In the genomic region with DNA sequence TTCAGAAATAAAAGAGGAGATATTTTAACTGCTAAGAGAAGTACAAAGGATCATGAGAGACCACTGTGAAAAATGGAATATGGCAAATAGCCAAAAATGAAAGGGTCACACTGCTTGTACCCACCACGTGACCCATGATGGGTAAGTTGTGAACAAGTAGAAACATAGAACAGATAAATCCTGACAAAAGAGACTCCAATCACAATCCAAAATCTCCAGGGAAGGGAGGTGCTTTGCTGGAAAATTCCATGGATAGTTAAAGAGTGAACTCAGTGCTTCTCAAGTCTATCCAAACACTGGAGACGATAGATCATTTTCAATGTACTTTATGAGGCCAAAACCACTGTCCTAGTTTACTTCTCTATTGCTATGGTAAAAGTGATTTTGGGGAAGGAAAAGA, we compare ENCODE assay signal across 28 mouse cellular contexts. TPM values are rescaled to one million over a fixed set of nuclear protein-coding genes. Genes with fewer than 3 reads are reported as not detected.
A peak's percentile ranks its signal among the peaks of the same experiment; 100 is the strongest.
DNase-seq lines count a peak whose midpoint lies in the region; ATAC-seq lines count a peak whose summit lies in the region.
"Had no signal": no experiment of that assay in that cellular context is flagged by ENCODE, and none has a peak within 500 bp of the region (broad histone marks: within the 10 kb centered on the region; RNA-seq: fewer than 3 reads in every experiment).

No protein-coding gene starts in this region.

- no peak overlapping the region for H3K27ac ChIP-seq in intestine, embryonic 16.5 days (ENCODE audit: low read length)
- H3K27ac ChIP-seq: embryonic facial prominence, embryonic 12.5 days; forebrain, embryonic 12.5 days; heart, adult 2 months; heart, embryonic 15.5 days; hindbrain, embryonic 10.5 days; hindbrain, embryonic 15.5 days had no signal

- H3K36me3 ChIP-seq in intestine, embryonic 16.5 days (ENCODE audit: control insufficient read depth, insufficient read depth, low read length), result no peaks in the 10 kb centered on the region
- H3K36me3 ChIP-seq: embryonic facial prominence, embryonic 12.5 days; forebrain, embryonic 12.5 days; heart, embryonic 15.5 days; hindbrain, embryonic 10.5 days; hindbrain, embryonic 15.5 days had no signal

- DNase-seq in adrenal gland, adult 2 months, result peak; percentile 18
- DNase-seq in adrenal gland, adult 8-10 months, result no peak
- DNase-seq in 3134 (ENCODE audit: extremely low read depth, insufficient read length, low spot score), result peak; percentile 64
- DNase-seq in NIH3T3 (ENCODE audit: low read depth), result peak; percentile 74
- DNase-seq in skeletal muscle tissue, adult 2 months (ENCODE audit: low read depth, low spot score), result peak; percentile 30
- no peak for DNase-seq in layer of hippocampus, postnatal 25 days (ENCODE audit: extremely low spot score in 1 of 2, low spot score in 1 of 2)
- DNase-seq: adrenal gland, postnatal 10 days; cerebellum, adult 11 months; cerebellum, adult 8-10 months; cerebellum, postnatal 25 days; gastrocnemius, postnatal 10 days; heart, adult 2 months had no signal

- no peak for ATAC-seq in intestine, embryonic 16.5 days
- ATAC-seq: forebrain, embryonic 16.5 days; intestine, postnatal 0 days had no signal

- 65% methylated on average over 2 of the region's 2 CpGs for WGBS in intestine, embryonic 16.5 days

- no peak overlapping the region for H3K4me3 ChIP-seq in intestine, embryonic 16.5 days (ENCODE audit: low read length)
- H3K4me3 ChIP-seq: embryonic facial prominence, embryonic 12.5 days; forebrain, embryonic 12.5 days; heart, adult 2 months; heart, embryonic 15.5 days; hindbrain, embryonic 10.5 days; hindbrain, embryonic 15.5 days had no signal

- H3K27me3 ChIP-seq in intestine, embryonic 16.5 days (replicated peaks; ENCODE audit: control insufficient read depth, insufficient read depth, low read length), result no peaks in the 10 kb centered on the region
- H3K27me3 ChIP-seq: embryonic facial prominence, embryonic 12.5 days; forebrain, embryonic 12.5 days; heart, embryonic 15.5 days; hindbrain, embryonic 15.5 days had no signal

- no peaks in the 10 kb centered on the region for H3K4me1 ChIP-seq in intestine, embryonic 16.5 days (ENCODE audit: control insufficient read depth, insufficient read depth, low read length)
- H3K4me1 ChIP-seq: embryonic facial prominence, embryonic 12.5 days; forebrain, embryonic 12.5 days; heart, embryonic 15.5 days; hindbrain, embryonic 10.5 days; hindbrain, embryonic 15.5 days had no signal

- H3K4me2 ChIP-seq in intestine, embryonic 16.5 days (ENCODE audit: low read depth, low read length), result no peak overlapping the region
- H3K4me2 ChIP-seq: embryonic facial prominence, embryonic 12.5 days; forebrain, embryonic 12.5 days; heart, embryonic 11.5 days; heart, embryonic 15.5 days; hindbrain, embryonic 15.5 days had no signal

- H3K9me3 ChIP-seq in intestine, embryonic 16.5 days (ENCODE audit: control insufficient read depth, low read length), result no peaks in the 10 kb centered on the region
- H3K9me3 ChIP-seq: embryonic facial prominence, embryonic 12.5 days; forebrain, embryonic 12.5 days; heart, embryonic 15.5 days; hindbrain, embryonic 10.5 days; hindbrain, embryonic 15.5 days had no signal

- no peak overlapping the region for H3K9ac ChIP-seq in intestine, embryonic 16.5 days (ENCODE audit: low read depth, low read length)
- H3K9ac ChIP-seq: embryonic facial prominence, embryonic 12.5 days; forebrain, embryonic 12.5 days; heart, embryonic 15.5 days; hindbrain, embryonic 15.5 days had no signal

RNA-seq across cellular contexts. Expression of a gene that starts 8.3 kb away (rescaled TPM):
- not detected for total RNA-seq in adrenal gland, adult 2 months (2021)
- not detected in 2 replicates for polyA plus RNA-seq in adrenal gland, adult 2 months (2012; rRNA removed)
- not detected for total RNA-seq in adrenal gland, adult 8-10 months (2022)
- total RNA-seq in layer of hippocampus, postnatal 25 days (2021), result not detected
- not detected in 2 replicates for polyA plus RNA-seq in intestine, embryonic 16.5 days (2015; fragmentation: Nextera tagmentation; extraction: Ambion mirVana)
- total RNA-seq: adrenal gland, postnatal 10 days; adrenal gland, postnatal 4 days; ES-E14; gastrocnemius, postnatal 10 days; gastrocnemius, postnatal 4 days; heart, adult 2 months; heart, postnatal 25 days had no signal
- polyA plus RNA-seq: brain, embryonic 14.5 days; cortical plate, adult 2 months; embryonic facial prominence, embryonic 12.5 days; forebrain, embryonic 12.5 days; forebrain, embryonic 16.5 days; frontal cortex, adult 2 months; heart, adult 2 months; heart, embryonic 11.5 days; heart, embryonic 15.5 days; hindbrain, embryonic 10.5 days; hindbrain, embryonic 15.5 days; intestine, postnatal 0 days had no signal

RNA-seq across cellular contexts. Expression of a gene that starts 27.2 kb away (rescaled TPM):
- total RNA-seq in adrenal gland, adult 2 months (2021), result not detected
- polyA plus RNA-seq in adrenal gland, adult 2 months (2012; rRNA removed), result not detected in 2 replicates
- not detected for total RNA-seq in adrenal gland, adult 8-10 months (2022)
- not detected for total RNA-seq in layer of hippocampus, postnatal 25 days (2021)
- polyA plus RNA-seq in intestine, embryonic 16.5 days (2015; fragmentation: Nextera tagmentation; extraction: Ambion mirVana), result not detected in 2 replicates
- total RNA-seq: adrenal gland, postnatal 10 days; adrenal gland, postnatal 4 days; ES-E14; gastrocnemius, postnatal 10 days; gastrocnemius, postnatal 4 days; heart, adult 2 months; heart, postnatal 25 days had no signal
- polyA plus RNA-seq: brain, embryonic 14.5 days; cortical plate, adult 2 months; embryonic facial prominence, embryonic 12.5 days; forebrain, embryonic 12.5 days; forebrain, embryonic 16.5 days; frontal cortex, adult 2 months; heart, adult 2 months; heart, embryonic 11.5 days; heart, embryonic 15.5 days; hindbrain, embryonic 10.5 days; hindbrain, embryonic 15.5 days; intestine, postnatal 0 days had no signal

RNA-seq across cellular contexts. Expression of a gene that starts 40.7 kb away (rescaled TPM):
- not detected for total RNA-seq in adrenal gland, adult 2 months (2021)
- polyA plus RNA-seq in adrenal gland, adult 2 months (2012; rRNA removed), result not detected in 2 replicates
- not detected for total RNA-seq in adrenal gland, adult 8-10 months (2022)
- not detected for total RNA-seq in layer of hippocampus, postnatal 25 days (2021)
- polyA plus RNA-seq in intestine, embryonic 16.5 days (2015; fragmentation: Nextera tagmentation; extraction: Ambion mirVana), result not detected in 2 replicates
- total RNA-seq: adrenal gland, postnatal 10 days; adrenal gland, postnatal 4 days; ES-E14; gastrocnemius, postnatal 10 days; gastrocnemius, postnatal 4 days; heart, adult 2 months; heart, postnatal 25 days had no signal
- polyA plus RNA-seq: brain, embryonic 14.5 days; cortical plate, adult 2 months; embryonic facial prominence, embryonic 12.5 days; forebrain, embryonic 12.5 days; forebrain, embryonic 16.5 days; frontal cortex, adult 2 months; heart, adult 2 months; heart, embryonic 11.5 days; heart, embryonic 15.5 days; hindbrain, embryonic 10.5 days; hindbrain, embryonic 15.5 days; intestine, postnatal 0 days had no signal

Comparison
In these comparisons a context has a peak if more than half of its experiments do, and no peak if none do; other contexts are left out.
1. DNase-seq: peak in adrenal gland, adult 2 months (single experiment), 3134 (single experiment), NIH3T3 (single experiment) and skeletal muscle tissue, adult 2 months (single experiment); none in adrenal gland, adult 8-10 months (single experiment) and layer of hippocampus, postnatal 25 days (0 of 2).